Mouse (Mus musculus): ENCODE results near the gene Dph2. TPM values are rescaled to one million over a fixed set of nuclear protein-coding genes. Genes with fewer than 3 reads are reported as not detected.

Gene Dph2
- 1 to 10 TPM; 3.2 to 4.4 TPM for total RNA-seq (2021)

DNA sequence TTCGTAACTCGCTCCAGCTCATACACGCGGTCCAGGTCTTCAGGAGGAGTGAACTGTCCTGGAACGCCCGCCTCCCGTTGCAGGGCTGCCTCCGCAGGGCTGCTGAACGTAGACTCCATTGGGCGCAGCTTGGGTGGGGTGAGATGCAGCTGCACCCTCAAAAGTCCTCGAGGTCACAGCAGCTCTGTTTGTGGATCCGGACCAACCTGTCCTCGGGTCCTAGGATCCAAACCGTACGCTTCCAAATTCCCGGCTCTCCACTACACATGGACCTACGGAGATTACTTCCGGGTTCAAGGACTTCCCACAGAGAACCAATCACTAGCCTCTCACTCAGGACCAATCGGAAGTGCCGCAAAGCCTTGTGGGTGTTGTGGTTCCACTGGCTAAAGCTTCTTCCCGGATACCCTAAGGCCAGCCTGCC, at the start of gene Dph2:
Gene Dph2 (minus strand): TSS at position 295 of the 424 bp plus-strand sequence.
- intact Hi-C loops (cut with DNase I) = loop anchor here (1.0 kb wide), 1 partner anchor 23 kb away; the partner anchor contains the start of gene Ipo13
- peak; percentile 75 for DNase-seq (ENCODE audit: low spot score)

DNA sequence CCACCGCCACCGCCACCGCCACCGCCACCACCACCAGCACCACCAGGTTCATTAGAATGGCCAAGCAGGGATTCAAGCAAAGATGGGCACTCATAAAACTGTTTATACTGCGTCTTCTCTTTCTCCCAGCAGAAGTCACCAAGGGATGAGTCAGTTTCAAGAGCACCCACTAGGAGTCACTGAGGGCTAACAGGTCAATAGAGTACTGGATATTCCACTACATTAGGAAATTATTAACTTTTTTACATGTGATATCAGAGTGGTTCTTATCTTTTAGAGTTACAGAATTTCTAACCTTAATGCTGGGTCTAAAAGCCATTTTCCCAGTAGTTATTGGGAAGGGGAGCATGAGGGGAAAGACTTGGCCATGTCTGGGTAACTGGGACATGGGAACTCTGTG, 45.1 kb upstream of the Dph2 start:
- intact Hi-C loops (cut with DNase I) = no loop called here
- DNase-seq (ENCODE audit: low spot score) = no peak

DNA sequence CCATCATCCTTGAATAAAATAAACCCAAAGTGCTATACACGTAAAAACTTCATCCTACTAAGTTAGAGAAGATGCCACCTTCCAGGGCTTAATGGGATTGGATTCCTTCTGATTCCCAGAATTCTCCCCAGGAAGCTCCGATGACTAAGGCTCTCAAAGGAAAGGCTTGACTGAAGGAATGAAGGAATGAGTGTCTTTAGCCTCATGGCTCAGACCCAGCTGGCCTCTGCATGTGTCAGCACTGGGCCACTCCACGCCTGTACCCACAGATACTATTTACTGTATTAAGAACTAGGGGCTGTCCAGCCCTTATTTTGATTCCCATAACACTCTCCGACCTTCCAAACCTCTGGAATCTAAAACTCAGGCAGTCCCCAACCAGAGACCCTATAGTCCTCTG, 42.2 kb upstream of the Dph2 start:
- DNase-seq (ENCODE audit: low spot score) = no peak
- intact Hi-C loops (cut with DNase I) = no loop called here

- no peak for DNase-seq (ENCODE audit: low spot score)
- intact Hi-C loops (cut with DNase I) = no loop called here
Measured at GRCm38 (mm10) chr4:117933248-117933647, 41.4 kb upstream of the Dph2 start.

DNA sequence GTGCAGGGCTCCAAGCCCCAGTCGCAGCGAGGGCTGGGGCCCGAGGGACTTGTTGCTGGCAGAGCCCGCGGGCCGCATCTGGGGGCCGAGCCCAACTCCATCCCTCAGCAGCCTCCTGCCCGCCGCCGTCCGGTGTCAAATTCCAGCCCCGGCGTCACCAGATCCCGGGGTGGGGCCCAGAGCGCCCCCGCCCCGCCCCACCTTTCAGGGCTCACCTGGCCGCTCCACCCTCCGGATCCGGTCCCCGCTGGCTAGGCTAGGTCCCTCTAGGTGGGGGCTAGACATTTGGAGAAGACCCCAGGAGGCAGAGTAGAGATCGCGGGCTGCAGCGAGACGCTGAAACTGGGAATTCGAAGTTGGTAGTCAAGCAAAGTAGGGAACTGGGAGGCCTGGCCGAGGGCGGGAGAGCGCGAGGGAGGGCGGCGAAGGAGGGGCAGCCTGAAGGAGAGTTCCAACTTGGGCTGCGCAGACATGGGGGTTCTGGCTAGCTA, 37.6 kb upstream of the Dph2 start, which contains the start of gene Artn:
Gene Artn (minus strand): TSS at position 373 of the 491 bp plus-strand sequence.
- DNase-seq (ENCODE audit: low spot score) = no peak
- intact Hi-C loops (cut with DNase I) = loop anchor here (5.0 kb wide), 1 partner anchor 102 kb away; no protein-coding TSS in a partner anchor

DNA sequence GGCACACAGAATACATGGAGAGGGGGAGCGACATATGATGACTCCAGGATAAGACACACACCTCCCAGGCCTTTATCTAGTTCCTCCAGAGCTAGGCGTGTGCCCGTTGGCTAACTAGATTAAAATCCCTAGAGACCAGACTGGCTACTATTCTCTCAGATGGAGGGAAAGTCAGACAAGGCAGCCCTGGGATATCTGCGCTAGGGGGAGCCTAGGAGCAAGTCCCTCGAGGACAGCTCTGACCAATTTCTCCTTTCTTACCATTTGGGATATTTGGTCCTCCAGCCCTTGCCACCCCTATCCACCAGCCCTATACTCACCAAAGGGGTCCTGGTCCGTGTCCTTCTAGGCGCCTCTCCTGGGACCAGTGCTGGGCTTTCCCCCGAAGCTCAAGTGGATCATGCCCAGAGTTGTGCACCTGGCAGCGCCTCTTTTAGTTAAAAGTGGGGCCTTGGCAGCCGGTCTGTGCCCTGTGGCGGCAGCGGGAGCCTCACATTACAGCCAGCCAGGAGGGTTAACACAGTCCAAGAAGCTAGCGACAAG, 36.9 kb upstream of the Dph2 start:
- intact Hi-C loops (cut with DNase I) = loop anchor here (1.0 to 5.0 kb wide), 2 partner anchors 101 to 155 kb away; no protein-coding TSS in a partner anchor
- DNase-seq (ENCODE audit: low spot score) = no peak

DNA sequence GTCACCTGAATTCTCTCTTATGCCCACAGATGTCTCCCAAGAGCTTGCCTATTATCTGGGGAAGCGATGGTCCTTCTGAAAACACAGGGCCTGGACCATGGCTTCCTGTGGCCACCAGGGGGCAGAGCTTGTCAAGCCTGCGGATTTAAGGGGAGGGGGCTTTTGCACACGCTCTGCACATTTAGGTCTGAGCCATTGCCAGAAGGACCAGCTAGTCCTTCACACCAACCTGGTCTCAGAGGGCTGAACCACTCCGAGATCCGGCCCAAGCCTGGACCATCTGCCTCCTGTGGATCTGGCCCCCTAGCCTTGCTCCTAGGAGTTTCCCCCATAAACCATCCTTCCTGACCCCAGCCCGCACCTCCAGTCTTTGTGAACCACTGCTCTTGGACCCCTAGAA, 36.4 kb upstream of the Dph2 start:
- intact Hi-C loops (cut with DNase I) = loop anchor here (1.0 to 5.0 kb wide), 2 partner anchors 101 to 155 kb away; no protein-coding TSS in a partner anchor
- DNase-seq (ENCODE audit: low spot score) = no peak

- intact Hi-C loops (cut with DNase I) = loop anchor here (5.0 kb wide), 1 partner anchor 100 kb away; no protein-coding TSS in a partner anchor
Measured at GRCm38 (mm10) chr4:117926545-117927482, 35.0 kb upstream of the Dph2 start.

GRCm38 (mm10) chr4:117924916-117925315, 33.1 kb upstream of the Dph2 start:
- DNase-seq (ENCODE audit: low spot score) = no peak
- intact Hi-C loops (cut with DNase I) = loop anchor here (5.0 kb wide), 1 partner anchor 98 kb away; no protein-coding TSS in a partner anchor

More at GRCm38 (mm10) chr4:117926545-117927482, 35.0 kb upstream of the Dph2 start:
- no peak for DNase-seq (ENCODE audit: low spot score)

DNA sequence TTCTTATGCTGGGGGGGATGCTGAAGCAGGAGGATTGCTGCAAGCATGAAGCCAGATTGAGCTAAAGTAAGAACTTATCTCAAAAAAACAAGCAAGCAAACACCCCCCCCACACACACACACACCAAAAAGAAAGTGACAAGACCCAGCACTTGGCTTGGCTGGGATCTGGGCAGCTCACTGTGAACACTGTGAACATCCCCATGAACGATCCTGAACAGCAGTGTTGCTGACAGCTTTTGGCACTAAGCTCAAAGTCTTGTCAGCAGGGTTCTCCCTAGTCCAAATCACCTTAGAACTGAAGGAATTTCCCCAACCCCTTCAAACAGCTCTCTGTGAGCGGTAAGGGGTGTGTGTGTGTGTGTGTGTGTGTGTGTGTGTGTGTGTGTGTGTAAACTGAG, 31.6 kb upstream of the Dph2 start:
- no peak for DNase-seq (ENCODE audit: low spot score)
- intact Hi-C loops (cut with DNase I) = no loop called here

- no peak for DNase-seq (ENCODE audit: low spot score)
- intact Hi-C loops (cut with DNase I) = no loop called here
Measured at GRCm38 (mm10) chr4:117921358-117921757, 29.5 kb upstream of the Dph2 start.

- no peak for DNase-seq (ENCODE audit: low spot score)
- intact Hi-C loops (cut with DNase I) = no loop called here
Measured at GRCm38 (mm10) chr4:117918762-117919161, 26.9 kb upstream of the Dph2 start.

GRCm38 (mm10) chr4:117918261-117918660, 26.4 kb upstream of the Dph2 start:
- intact Hi-C loops (cut with DNase I) = no loop called here
- no peak for DNase-seq (ENCODE audit: low spot score)

- DNase-seq (ENCODE audit: low spot score) = no peak
- intact Hi-C loops (cut with DNase I) = no loop called here
Measured at GRCm38 (mm10) chr4:117917847-117918246, 26.0 kb upstream of the Dph2 start.

GRCm38 (mm10) chr4:117917402-117917801, 25.6 kb upstream of the Dph2 start:
- no peak for DNase-seq (ENCODE audit: low spot score)
- intact Hi-C loops (cut with DNase I) = no loop called here

- no peak for DNase-seq (ENCODE audit: low spot score)
- intact Hi-C loops (cut with DNase I) = no loop called here
Measured at GRCm38 (mm10) chr4:117916386-117916785, 24.6 kb upstream of the Dph2 start.

DNA sequence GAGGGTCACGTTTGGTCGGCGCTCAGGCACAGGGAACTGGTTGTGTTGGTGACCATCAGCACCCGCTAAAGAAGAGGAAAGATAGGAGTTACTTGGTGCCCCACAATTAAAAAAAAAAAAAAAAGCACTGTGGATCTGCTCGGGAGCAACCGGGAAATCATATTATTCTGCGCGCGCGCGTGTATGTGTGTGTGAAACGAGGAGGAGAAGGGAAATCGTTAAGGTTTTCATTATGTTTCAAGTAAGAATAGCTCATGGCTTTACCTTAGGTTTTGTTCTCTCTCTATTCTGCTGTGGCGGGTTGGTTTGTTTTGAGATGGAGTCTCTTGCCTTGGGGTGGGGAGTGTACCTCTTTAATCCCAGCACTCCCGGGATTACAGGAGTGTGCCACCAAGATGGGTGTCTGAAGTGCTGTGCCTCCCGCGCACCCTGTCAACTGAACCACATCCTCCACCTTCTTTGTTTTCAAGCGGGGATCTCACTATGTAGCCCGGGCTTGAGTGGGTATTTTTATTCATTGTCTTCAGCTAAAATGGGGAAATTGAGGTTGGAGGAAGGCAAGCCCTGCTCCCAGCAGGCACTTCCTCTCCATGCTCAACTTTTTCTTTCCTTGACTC, 23.8 kb upstream of the Dph2 start:
- intact Hi-C loops (cut with DNase I) = no loop called here
- no peak for DNase-seq (ENCODE audit: low spot score)

DNA sequence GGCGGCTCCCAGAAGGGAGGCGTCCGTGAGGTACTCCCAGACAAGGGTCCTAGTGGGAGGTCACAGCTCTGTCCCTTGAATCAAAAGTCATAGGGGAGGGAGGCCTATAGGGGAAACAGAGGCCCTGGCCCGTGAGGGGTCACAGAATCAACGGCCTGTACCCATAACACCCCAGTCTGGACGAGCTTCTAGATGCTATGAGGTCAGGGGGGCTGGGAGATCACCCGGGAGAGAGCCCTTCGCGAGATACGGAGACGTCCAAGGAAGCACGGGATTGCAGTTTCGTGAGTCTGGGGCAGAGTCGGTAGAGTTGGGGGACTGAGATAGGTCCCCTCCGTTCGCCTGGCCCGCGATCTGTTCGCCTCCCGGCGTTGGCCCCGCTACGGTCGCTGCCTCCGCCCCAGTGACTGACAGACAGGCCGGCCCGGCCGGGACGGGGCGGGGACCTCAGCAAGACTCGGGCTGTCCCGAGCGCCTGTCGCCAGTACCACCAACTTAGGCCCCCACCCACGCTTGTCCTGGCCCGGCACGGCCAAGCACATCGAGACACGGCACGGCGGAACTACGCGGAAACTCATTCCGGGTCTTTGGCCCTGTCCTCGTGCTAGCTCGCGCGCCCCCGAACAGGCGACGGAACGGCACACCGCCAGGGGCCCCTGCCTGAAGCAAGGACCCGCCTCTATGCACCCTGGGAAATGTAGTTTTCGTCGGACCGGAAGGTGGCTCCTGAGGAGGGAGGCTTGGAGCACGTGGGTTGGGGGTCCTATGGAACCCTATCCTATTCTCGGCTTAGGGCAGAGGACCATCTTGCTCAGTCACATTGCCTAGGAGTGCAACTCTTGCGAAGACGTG, 23.0 kb upstream of the Dph2 start, which contains the start of gene Ipo13:
Gene Ipo13 (minus strand): TSS at position 409 of the 852 bp plus-strand sequence.
- intact Hi-C loops (cut with DNase I) = loop anchor here (1.0 to 5.0 kb wide), 2 partner anchors 23 to 262 kb away; partner anchors contain the start of gene Dph2
- DNase-seq (ENCODE audit: low spot score) = peak; percentile 86

- intact Hi-C loops (cut with DNase I) = loop anchor here (1.0 to 5.0 kb wide), 2 partner anchors 22 to 263 kb away; partner anchors contain the start of gene Dph2
- no peak for DNase-seq (ENCODE audit: low spot score)
Measured at GRCm38 (mm10) chr4:117914031-117914430, 22.2 kb upstream of the Dph2 start.
